Mouse (Mus musculus) lung, postnatal 0 days (tissue): Measurements from ENCODE around the gene Ism2.

Experiments used
- CTCF ChIP-seq: IDR thresholded peaks from 2 replicates; pipeline ENCODE4 v1.5.1; 2016; ENCODE audit warnings: antibody characterized with exemption, mild to moderate bottlenecking
- EP300 ChIP-seq: IDR thresholded peaks from 2 replicates; pipeline ENCODE4 v1.6.1; 2016; ENCODE audit warnings: antibody characterized with exemption, mild to moderate bottlenecking, control low read depth

DNA sequence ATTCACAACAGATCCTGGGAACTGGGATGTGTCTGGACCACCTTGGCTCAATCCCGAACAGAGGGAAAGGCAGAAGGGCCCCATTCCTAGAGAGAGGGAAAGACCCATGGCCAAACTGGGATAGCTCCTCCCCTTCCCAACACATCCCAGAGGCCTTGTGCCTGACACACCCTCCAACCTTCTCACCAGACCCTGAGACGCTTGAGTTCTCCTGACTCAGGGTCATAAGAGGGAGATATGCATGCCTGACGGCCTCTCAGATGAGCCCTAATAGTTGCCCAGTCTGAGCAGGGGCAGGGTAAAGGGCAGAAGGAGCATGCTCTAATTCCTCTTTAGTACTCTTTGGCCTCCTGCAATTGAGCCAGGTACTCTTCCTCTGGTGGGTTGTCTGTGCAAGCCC lies 20.2 kb downstream of the Ism2 start:
- TF ChIP-seq CTCF = no peak
- no peak for TF ChIP-seq EP300
